Mouse (Mus musculus) hindbrain, embryonic 13.5 days (tissue): ENCODE data around the gene Pdss2. TPM values are rescaled to one million over a fixed set of nuclear protein-coding genes. Genes with fewer than 3 reads are reported as not detected.
"Not testable (repeated sequence)": the region's sequence is repeated elsewhere in the genome, so short reads cannot be mapped to it uniquely, and the experiment has no call there.

Source experiments
- ATAC-seq: fragments of 200-750 bp; cut with Nextera tagmentation; 2 replicates; pipeline ENCODE4 v1.8.0; 2017; ENCODE audit warnings: moderate TSS enrichment; ENCODE audit not compliant: low FRiP score
- H3K27ac ChIP-seq: fragments of 300-500 bp; sonication (generic); 2 replicates; pipeline ENCODE4 v1.5.1; 2015; ENCODE audit warnings: inconsistent platforms, mild to moderate bottlenecking, moderate library complexity
- H3K27me3 ChIP-seq: fragments of 300-500 bp; sonication (generic); 2 replicates; pipeline ENCODE4 v1.6.1; 2015; ENCODE audit warnings: mild to moderate bottlenecking, inconsistent platforms
- H3K36me3 ChIP-seq: fragments of 300-500 bp; sonication (generic); 2 replicates; pipeline ENCODE4 v1.6.1; 2015; ENCODE audit warnings: mild to moderate bottlenecking, inconsistent platforms
- H3K4me1 ChIP-seq: fragments of 300-500 bp; sonication (generic); replicated peaks from 2 replicates; pipeline ENCODE4 v1.6.1; 2015; ENCODE audit warnings: inconsistent platforms
- H3K4me2 ChIP-seq: fragments of 300-500 bp; sonication (generic); 2 replicates; pipeline ENCODE4 v1.6.1; 2015; ENCODE audit warnings: inconsistent platforms, mild to moderate bottlenecking, moderate library complexity
- H3K4me3 ChIP-seq: fragments of 300-500 bp; sonication (generic); 2 replicates; pipeline ENCODE4 v1.5.1; 2015; ENCODE audit warnings: mild to moderate bottlenecking, inconsistent platforms
- H3K9ac ChIP-seq: fragments of 300-500 bp; sonication (generic); 2 replicates; pipeline ENCODE4 v1.6.1; 2015; ENCODE audit warnings: mild to moderate bottlenecking, inconsistent platforms
- H3K9me3 ChIP-seq: fragments of 300-500 bp; sonication (generic); 2 replicates; pipeline ENCODE4 v1.6.1; 2016; ENCODE audit warnings: inconsistent platforms
- WGBS: fragments of 180-500 bp; shearing (Covaris S2); methylation state at CpG from one replicate; pipeline ENCODE4 v1.1.7; 2015; 5-methylcytosine and 5-hydroxymethylcytosine counted together
- polyA plus RNA-seq: library from polyadenylated mRNA; unstranded; fragments of >200 nt; fragmentation: Nextera tagmentation; extraction: Ambion mirVana; gene quantifications from 2 replicates; pipeline ENCODE4 v1.2.1, GENCODE M21; 2015

Gene Pdss2
- polyA plus RNA-seq, 1 experiment from 2014 or later, result 16.0 TPM

DNA sequence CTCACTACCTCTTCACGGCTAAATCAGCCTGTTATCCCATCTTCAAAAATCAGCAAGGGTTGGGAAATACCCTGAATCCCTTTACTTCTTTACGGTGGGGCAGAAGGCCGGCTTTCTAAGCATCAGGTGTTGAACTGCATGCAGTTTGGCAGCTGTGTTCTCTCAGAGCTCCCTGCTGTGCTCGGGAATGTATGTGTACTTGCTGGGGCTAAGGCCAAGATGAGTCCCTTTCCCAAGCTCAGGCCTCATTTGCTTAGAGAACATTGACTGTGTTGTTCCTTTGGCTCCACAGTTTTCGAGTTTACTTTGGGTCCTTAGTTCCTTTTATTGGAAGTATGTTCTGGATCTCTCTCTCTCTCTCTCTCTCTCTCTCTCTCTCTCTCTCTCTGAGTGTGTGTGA, 26.7 kb downstream of the Pdss2 start:
- ATAC-seq, result no peak
- Histone ChIP-seq H3K4me3 (no peak overlapping the region), H3K36me3 (no peaks in the 10 kb centered on the region), H3K4me1 (peaks cover 24% of the 10 kb centered on the region), H3K4me2 (no peak overlapping the region), H3K27ac (no peak overlapping the region), H3K9ac (no peak overlapping the region), H3K9me3 (no peaks in the 10 kb centered on the region), H3K27me3 (no peaks in the 10 kb centered on the region)
- 47% methylated on average over 5 of the region's 5 CpGs for WGBS

DNA sequence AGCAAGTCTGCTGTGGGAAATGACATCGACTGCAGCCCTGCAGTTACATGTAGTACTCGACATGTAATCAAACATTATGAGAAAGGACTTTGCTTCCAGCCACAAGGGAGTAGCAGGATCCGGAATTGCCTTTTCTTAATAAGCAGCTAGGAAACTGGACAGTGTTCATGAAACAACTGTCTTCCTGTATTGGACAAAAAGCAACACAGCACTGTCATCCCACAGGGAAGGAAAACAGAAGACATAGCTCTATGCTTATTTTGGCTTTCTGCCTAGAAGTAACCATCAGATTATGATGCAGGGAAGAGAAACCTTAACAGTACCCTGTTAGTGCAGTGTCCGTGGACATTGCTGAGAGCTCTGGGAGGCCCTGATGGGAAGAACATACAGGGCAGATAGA, 31.0 kb downstream of the Pdss2 start:
- H3K4me2 ChIP-seq, result no peak overlapping the region
- H3K27ac ChIP-seq, result 0 out of 2 replicates have a peak overlapping the region, but pooled peaks have one; percentile 32
- no peaks in the 10 kb centered on the region for H3K9me3 ChIP-seq
- ATAC-seq, result no peak
- no peaks in the 10 kb centered on the region for H3K27me3 ChIP-seq
- WGBS, result 64% methylated on average over 4 of the region's 4 CpGs
- no peak overlapping the region for H3K9ac ChIP-seq
- peaks cover 8% of the 10 kb centered on the region for H3K4me1 ChIP-seq
- no peak overlapping the region for H3K4me3 ChIP-seq
- no peaks in the 10 kb centered on the region for H3K36me3 ChIP-seq

- H3K9ac ChIP-seq, result not testable (repeated sequence)
These were observed 35.7 kb downstream of the Pdss2 start for GRCm38 (mm10) chr10:43256965-43257364.

GRCm38 (mm10) chr10:43257500-43257899, 36.2 kb downstream of the Pdss2 start:
- not testable (repeated sequence) for H3K9me3 ChIP-seq, H3K4me3 ChIP-seq, H3K4me1 ChIP-seq, H3K4me2 ChIP-seq, H3K36me3 ChIP-seq, H3K27me3 ChIP-seq, H3K9ac ChIP-seq, ATAC-seq, H3K27ac ChIP-seq
- 93% methylated on average over 8 of the region's 8 CpGs for WGBS

More at GRCm38 (mm10) chr10:43256965-43257364, 35.7 kb downstream of the Pdss2 start:
- H3K27me3 ChIP-seq, H3K9me3 ChIP-seq, H3K4me3 ChIP-seq, H3K4me1 ChIP-seq, H3K36me3 ChIP-seq, ATAC-seq, H3K4me2 ChIP-seq, H3K27ac ChIP-seq: not testable (repeated sequence)
- WGBS, result no CpG with 5 or more reads among the region's 1 CpGs

GRCm38 (mm10) chr10:43271318-43271717, 50.0 kb downstream of the Pdss2 start:
- H3K27me3 ChIP-seq, result no peaks in the 10 kb centered on the region
- H3K9me3 ChIP-seq, result no peaks in the 10 kb centered on the region
- H3K36me3 ChIP-seq, result no peaks in the 10 kb centered on the region
- peaks cover 10% of the 10 kb centered on the region for H3K4me1 ChIP-seq
- H3K4me3 ChIP-seq, result no peak overlapping the region
- no peak overlapping the region for H3K9ac ChIP-seq
- H3K4me2 ChIP-seq, result no peak overlapping the region
- 83% methylated on average over 2 of the region's 2 CpGs for WGBS
- no peak for ATAC-seq
- H3K27ac ChIP-seq, result no peak overlapping the region

- Histone ChIP-seq H3K9ac (no peak overlapping the region), H3K9me3 (no peaks in the 10 kb centered on the region), H3K4me2 (no peak overlapping the region), H3K27me3 (no peaks in the 10 kb centered on the region), H3K4me1 (peaks cover 19% of the 10 kb centered on the region), H3K27ac (peak overlapping the region; percentile 40; the same call in 1 of the 2 replicates), H3K4me3 (no peak overlapping the region), H3K36me3 (no peaks in the 10 kb centered on the region)
- 45% methylated on average over 4 of the region's 4 CpGs for WGBS
- no peak for ATAC-seq
These were observed 51.1 kb downstream of the Pdss2 start for GRCm38 (mm10) chr10:43272381-43272780.

DNA sequence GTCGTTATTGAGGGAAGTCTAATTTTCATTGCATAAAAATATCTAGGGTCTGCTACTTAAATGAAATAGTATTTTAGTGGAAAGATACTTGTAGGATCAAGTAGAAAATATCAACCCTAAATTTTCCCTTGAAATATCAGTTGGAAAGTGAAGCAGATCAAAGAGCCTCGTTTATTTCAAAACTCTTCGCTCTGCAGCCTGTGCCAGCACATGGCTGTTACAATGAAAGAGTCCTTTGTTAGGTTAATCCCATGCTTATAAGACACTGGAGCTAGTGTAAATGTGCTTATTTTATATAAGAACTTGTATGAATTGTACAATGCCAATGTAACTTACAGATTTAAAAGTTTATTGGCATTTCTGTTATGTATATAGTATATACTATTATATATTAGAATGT, 51.8 kb downstream of the Pdss2 start:
- WGBS, result 58% methylated on average over 3 of the region's 3 CpGs
- H3K9me3 ChIP-seq, result no peaks in the 10 kb centered on the region
- H3K36me3 ChIP-seq, result no peaks in the 10 kb centered on the region
- H3K27me3 ChIP-seq, result no peaks in the 10 kb centered on the region
- H3K4me3 ChIP-seq, result no peak overlapping the region
- no peak overlapping the region for H3K27ac ChIP-seq
- no peak for ATAC-seq
- no peak overlapping the region for H3K9ac ChIP-seq
- H3K4me1 ChIP-seq, result peaks cover 23% of the 10 kb centered on the region
- no peak overlapping the region for H3K4me2 ChIP-seq

- no peak for ATAC-seq
- H3K4me2 ChIP-seq, result no peak overlapping the region
- 79% methylated on average over 5 of the region's 5 CpGs for WGBS
- H3K27ac ChIP-seq, result no peak overlapping the region
- H3K4me3 ChIP-seq, result no peak overlapping the region
- peaks cover 28% of the 10 kb centered on the region for H3K4me1 ChIP-seq
- no peaks in the 10 kb centered on the region for H3K36me3 ChIP-seq
- no peaks in the 10 kb centered on the region for H3K27me3 ChIP-seq
- H3K9me3 ChIP-seq, result no peaks in the 10 kb centered on the region
- no peak overlapping the region for H3K9ac ChIP-seq
These were observed 54.2 kb downstream of the Pdss2 start for GRCm38 (mm10) chr10:43275446-43275845.

GRCm38 (mm10) chr10:43276116-43276659, 54.9 kb downstream of the Pdss2 start:
- no peak for ATAC-seq
- H3K27me3 ChIP-seq, result no peaks in the 10 kb centered on the region
- H3K9ac ChIP-seq, result no peak overlapping the region
- no peaks in the 10 kb centered on the region for H3K9me3 ChIP-seq
- H3K4me1 ChIP-seq, result peaks cover 28% of the 10 kb centered on the region
- 43% methylated on average over 1 of the region's 1 CpGs for WGBS
- H3K27ac ChIP-seq, result no peak overlapping the region
- no peak overlapping the region for H3K4me2 ChIP-seq
- no peak overlapping the region for H3K4me3 ChIP-seq
- no peaks in the 10 kb centered on the region for H3K36me3 ChIP-seq

GRCm38 (mm10) chr10:43277266-43278145, 56.2 kb downstream of the Pdss2 start:
- H3K27me3 ChIP-seq, result no peaks in the 10 kb centered on the region
- no peak overlapping the region for H3K27ac ChIP-seq
- H3K9ac ChIP-seq, result no peak overlapping the region
- H3K4me2 ChIP-seq, result no peak overlapping the region
- H3K36me3 ChIP-seq, result no peaks in the 10 kb centered on the region
- H3K4me3 ChIP-seq, result no peak overlapping the region
- peaks cover 22% of the 10 kb centered on the region for H3K4me1 ChIP-seq
- WGBS, result 62% methylated on average over 8 of the region's 8 CpGs
- ATAC-seq, result no peak
- H3K9me3 ChIP-seq, result no peaks in the 10 kb centered on the region

- no peak for ATAC-seq
- Histone ChIP-seq H3K4me1 (peaks cover 22% of the 10 kb centered on the region), H3K4me2 (no peak overlapping the region), H3K9me3 (no peaks in the 10 kb centered on the region), H3K36me3 (no peaks in the 10 kb centered on the region), H3K4me3 (no peak overlapping the region), H3K27ac (0 out of 2 replicates have a peak overlapping the region, but pooled peaks have one; percentile 30), H3K9ac (no peak overlapping the region), H3K27me3 (no peaks in the 10 kb centered on the region)
- 81% methylated on average over 5 of the region's 5 CpGs for WGBS
These were observed 58.5 kb downstream of the Pdss2 start for GRCm38 (mm10) chr10:43279637-43280288.

- no peak for ATAC-seq
- Histone ChIP-seq H3K27ac (no peak overlapping the region), H3K4me3 (no peak overlapping the region), H3K27me3 (no peaks in the 10 kb centered on the region), H3K36me3 (no peaks in the 10 kb centered on the region), H3K9ac (no peak overlapping the region), H3K9me3 (no peaks in the 10 kb centered on the region), H3K4me1 (peaks cover 14% of the 10 kb centered on the region), H3K4me2 (no peak overlapping the region)
- WGBS, result 66% methylated on average over 1 of the region's 1 CpGs
These were observed 64.3 kb downstream of the Pdss2 start for GRCm38 (mm10) chr10:43285541-43285940.
